Mouse (Mus musculus): Measurements from ENCODE around the gene Tmem238l.
A peak's percentile ranks its signal among the peaks of the same experiment; 100 is the strongest.

The Tmem238l gene

DNA sequence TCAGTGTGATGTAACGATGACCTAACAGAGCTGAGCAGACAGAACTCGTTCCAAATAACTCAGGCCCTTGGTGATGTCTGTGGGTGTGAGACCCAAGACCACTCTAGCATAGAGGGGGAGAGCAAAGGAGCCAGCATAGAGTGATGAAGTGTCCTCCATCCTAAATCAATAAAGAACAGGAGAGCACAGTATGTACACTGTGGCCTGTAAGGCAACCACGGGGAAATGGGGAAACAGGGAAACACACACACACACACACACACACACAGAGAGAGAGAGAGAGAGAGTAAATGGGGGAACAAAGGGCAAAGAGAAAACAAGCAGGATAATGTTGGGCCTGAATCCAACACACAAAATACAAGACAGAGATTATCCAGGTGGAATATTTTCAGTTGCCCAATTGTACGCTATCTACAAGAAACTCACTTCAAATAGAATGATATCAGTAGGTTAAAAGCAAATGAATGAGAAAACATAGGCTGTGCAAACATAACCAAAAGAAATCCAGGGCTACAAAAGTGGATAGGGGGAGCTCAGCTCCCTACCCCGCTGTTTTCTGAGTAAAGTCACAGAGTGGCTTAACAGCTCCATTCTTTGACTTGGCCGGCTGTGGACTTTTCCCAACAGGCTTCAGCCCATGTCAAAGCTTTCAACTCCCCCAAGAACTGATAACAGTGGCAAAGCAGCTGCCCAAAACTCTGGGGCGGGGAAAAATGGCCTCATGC lies 19.3 kb downstream of the Tmem238l start:
- DNase-seq (ENCODE audit: low spot score): no peak

DNA sequence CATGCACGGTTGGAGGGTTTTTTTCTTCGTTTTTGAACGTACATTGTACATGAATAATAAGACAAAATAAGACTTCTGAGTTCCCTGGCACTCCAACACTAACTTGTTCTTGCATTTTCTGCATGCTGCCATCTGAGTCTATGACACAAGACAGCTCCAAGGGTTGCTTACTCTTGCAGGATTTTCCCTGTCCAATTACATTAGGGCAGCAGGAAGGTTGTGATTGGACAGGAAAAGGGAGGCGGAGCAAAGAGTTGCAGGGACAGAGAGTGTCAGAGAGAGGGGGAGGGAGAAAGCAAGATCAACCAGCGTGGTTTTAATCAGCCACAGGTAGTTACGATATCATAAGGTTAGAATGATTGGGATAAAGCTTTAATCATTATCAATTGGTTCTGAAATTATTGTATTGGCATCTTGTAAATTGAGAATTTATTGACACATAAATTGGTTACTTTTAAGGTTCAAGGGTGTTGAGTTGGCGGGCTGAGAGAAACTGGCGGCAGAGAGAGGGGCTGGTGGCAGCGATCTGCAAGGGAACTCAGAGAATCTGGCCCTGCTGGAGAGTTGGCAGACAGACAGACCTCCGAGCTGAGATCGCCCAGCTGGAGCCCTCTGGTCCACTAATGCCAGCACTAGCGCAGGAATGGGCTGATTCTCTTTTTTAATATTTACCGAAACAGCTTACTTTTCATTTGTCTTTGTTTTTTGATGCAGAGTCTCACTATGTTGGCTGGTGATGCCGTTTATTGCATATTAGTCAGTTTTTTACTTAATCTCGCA lies 25.1 kb downstream of the Tmem238l start:
- DNase-seq (ENCODE audit: low spot score): no peak

DNA sequence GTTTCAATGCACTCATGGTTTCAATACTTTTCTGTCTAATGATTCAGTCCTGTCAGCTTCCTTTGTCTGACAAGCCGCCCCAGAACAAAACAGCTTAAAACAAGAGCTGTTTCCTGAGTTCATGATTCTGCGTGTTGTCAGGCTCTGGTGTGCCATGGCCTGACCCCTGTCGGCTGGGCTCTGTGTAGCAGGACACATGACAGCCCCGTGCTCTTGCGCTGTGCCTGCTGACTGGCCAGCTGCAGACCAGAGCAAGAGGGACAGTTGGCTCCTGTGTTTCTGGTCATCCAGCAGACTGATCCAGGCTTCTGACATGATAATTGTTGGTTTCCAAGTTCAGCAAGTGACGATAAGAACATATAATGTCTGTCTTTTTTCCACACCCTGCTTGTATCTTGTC lies 26.4 kb downstream of the Tmem238l start:
- no peak for DNase-seq (ENCODE audit: low spot score)

DNA sequence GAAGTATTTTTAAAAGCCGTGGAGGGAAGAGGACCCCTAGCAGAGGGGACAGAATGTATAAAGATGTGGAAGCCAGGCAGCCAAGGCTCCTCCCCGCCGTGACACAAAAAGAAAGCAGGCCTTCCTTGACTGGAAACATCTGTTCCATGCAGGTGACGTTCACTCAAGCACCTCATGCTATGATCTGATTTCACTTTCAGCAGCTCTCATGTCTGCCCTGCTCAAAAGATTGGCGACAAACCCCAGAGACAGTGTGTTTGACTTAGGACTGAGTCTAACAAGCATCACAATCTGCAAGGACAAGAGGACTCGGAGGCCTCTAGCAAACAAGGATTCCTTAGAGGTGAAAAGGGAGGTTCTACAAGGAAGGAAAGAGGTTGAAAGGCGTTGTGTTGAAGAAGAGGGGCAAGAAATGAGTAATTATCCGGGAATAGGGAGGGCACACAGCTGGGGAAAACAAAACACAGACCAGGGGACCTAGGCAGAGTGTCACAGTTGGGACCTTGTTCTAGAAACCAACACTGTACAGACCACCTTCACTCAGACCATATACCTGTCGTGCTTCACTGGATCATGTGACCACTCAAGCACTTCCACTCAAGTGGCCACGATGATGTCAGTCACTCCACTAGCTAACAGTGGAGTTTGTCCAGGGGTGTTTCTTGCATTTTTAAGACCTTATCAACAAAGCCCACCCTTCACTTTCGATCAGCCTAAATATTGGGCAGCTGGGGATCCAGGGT lies 27.2 kb downstream of the Tmem238l start:
- DNase-seq (ENCODE audit: low spot score): no peak

GRCm38 (mm10) chr11:66984165-66985135 lies 28.0 kb downstream of the Tmem238l start:
- DNase-seq (ENCODE audit: low spot score): peak; percentile 63

- DNase-seq (ENCODE audit: low spot score): no peak
Measured at GRCm38 (mm10) chr11:66985136-66985702, 28.8 kb downstream of the Tmem238l start.

- DNase-seq (ENCODE audit: low spot score): no peak
Measured at GRCm38 (mm10) chr11:66992150-66992549, 35.7 kb downstream of the Tmem238l start.

DNA sequence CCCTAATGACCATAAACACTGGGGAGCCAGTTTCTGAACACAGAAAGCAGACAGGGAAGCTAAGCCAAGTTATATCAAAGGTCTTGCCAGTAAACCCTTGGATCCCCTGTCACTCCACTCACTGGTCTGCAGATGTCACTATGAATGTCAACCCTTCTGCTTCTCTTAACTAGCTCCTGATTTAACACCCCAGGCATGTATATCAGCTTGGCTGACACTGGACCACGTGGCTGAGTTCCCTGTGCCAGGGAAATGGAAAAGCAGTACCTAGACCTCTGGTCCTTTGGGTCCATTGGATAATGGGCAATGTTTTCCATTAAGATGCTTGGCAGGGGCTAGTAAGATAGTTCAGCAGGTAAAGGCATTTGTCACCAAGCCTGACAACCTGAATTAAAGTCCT lies 37.2 kb downstream of the Tmem238l start:
- DNase-seq (ENCODE audit: low spot score): no peak

GRCm38 (mm10) chr11:66996446-66996845 lies 40.0 kb downstream of the Tmem238l start:
- no peak for DNase-seq (ENCODE audit: low spot score)

DNA sequence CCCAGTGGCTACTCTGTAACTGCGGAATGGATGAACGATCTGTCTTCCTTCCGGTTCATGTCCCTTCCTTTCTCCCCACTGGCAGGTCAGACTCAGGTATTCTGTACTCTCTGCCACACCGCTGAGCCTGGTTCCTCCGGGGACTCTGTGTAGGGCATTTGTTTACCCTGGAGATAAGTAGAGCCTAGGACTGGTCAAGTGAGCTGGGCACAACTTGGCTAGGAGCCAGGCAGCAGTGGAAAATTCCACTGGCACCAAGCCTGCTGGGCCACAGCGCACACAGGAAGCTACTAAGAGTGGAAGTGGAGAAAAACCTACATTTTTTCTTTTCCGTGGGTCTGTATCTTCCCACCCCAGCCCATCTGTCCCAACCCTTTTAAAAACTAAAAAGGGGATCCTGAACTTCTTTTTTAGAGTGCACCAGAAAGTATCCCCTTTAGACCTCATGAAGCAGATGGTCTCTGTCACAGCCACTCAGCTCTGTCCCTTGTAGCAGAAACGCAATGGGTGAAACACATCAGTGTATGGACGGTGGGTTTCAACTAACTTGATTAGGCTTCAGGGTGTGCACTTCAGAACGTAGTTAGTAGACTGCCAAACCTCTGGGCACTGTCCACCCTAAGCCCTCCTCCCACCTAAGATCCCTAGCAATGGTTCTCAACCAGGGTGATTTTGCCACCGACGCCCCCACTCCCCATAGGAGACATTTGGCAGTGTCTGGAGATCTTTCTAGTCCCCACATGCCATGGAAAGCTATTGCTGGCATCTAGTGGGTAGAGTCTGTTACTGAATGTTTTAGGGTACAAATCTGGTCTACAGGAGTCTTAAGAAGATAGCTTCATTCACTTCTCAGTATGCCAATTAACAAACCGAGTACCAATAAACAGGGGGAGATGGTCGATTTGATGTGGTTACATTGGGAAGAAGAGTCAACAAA lies 42.3 kb downstream of the Tmem238l start:
- DNase-seq (ENCODE audit: low spot score): peak; percentile 26

- no peak for DNase-seq (ENCODE audit: low spot score)
Measured at GRCm38 (mm10) chr11:67000671-67001070, 44.2 kb downstream of the Tmem238l start.

- DNase-seq (ENCODE audit: low spot score): no peak
Measured at GRCm38 (mm10) chr11:67001717-67002116, 45.3 kb downstream of the Tmem238l start.

- DNase-seq (ENCODE audit: low spot score): no peak
Measured at GRCm38 (mm10) chr11:67002911-67003310, 46.5 kb downstream of the Tmem238l start.

DNA sequence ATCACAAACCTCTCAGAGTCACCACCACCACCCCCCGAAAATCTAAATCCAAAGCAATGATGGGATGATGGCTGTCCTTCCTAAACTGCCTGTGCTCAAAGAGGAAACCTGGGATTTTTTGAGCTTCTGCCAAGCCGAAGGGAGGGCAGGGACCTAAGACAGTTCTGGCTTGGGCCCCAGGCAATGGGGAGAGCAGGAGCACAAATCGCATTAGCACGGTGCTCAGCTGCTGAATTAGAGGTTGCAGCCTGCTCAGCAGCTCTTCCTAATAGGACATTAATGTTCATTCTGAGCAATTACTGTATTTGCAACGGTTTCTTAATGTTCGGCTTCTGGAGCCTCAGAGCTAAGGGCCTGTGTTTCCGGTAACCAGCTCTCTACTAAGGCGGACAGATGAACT lies 51.5 kb downstream of the Tmem238l start:
- DNase-seq (ENCODE audit: low spot score): no peak

GRCm38 (mm10) chr11:67008528-67008927 lies 52.1 kb downstream of the Tmem238l start:
- no peak for DNase-seq (ENCODE audit: low spot score)

- DNase-seq (ENCODE audit: low spot score): no peak
Measured at GRCm38 (mm10) chr11:67010430-67010829, 54.0 kb downstream of the Tmem238l start.

GRCm38 (mm10) chr11:67011635-67012034 lies 55.2 kb downstream of the Tmem238l start:
- DNase-seq (ENCODE audit: low spot score): no peak

Measured in ovary, postnatal 14 days (tissue).